Mouse (Mus musculus) MEL (cell line): Measurements from ENCODE around the gene Ndufv1. TPM values are rescaled to one million over a fixed set of nuclear protein-coding genes. Genes with fewer than 3 reads are reported as not detected.
"Not testable (repeated sequence)": the region's sequence is repeated elsewhere in the genome, so short reads cannot be mapped to it uniquely, and the experiment has no call there.

ENCODE experiments used
- DNase-seq: peaks from one replicate; pipeline ENCODE4 v3.0.0; 2011; ENCODE audit warnings: low read depth, low spot score
- H3K27ac ChIP-seq: 2 replicates; pipeline ENCODE4 v1.5.1; 2012; ENCODE audit warnings: low read depth, mild to moderate bottlenecking, control low read depth, low read length, moderate library complexity; ENCODE audit not compliant: control insufficient read depth
- H3K27me3 ChIP-seq, 2 experiments: fragments of 150-350 bp in 1 of 2; sonication (generic) in 1 of 2; 2 replicates each; pipeline ENCODE4 v1.6.1; 2012; ENCODE audit warnings: low read length in 2 of 2, mild to moderate bottlenecking in 2 of 2, improper control_type of control experiment in 1 of 2, moderate library complexity in 1 of 2; ENCODE audit not compliant: insufficient read depth in 2 of 2, control insufficient read depth in 1 of 2
- H3K36me3 ChIP-seq, 2 experiments: 2 replicates each; pipeline ENCODE4 v1.6.1; 2012 to 2014; ENCODE audit warnings: low read length in 2 of 2, improper control_type of control experiment in 1 of 2, inconsistent platforms in 1 of 2, mild to moderate bottlenecking in 1 of 2; ENCODE audit not compliant: insufficient read depth in 2 of 2, control insufficient read depth in 1 of 2
- H3K4me1 ChIP-seq, 2 experiments: fragments of 150-350 bp in 1 of 2; sonication (generic) in 1 of 2; 2 replicates each; pipeline ENCODE4 v1.6.1; 2012; ENCODE audit warnings: low read length in 2 of 2, improper control_type of control experiment in 1 of 2, mild to moderate bottlenecking in 1 of 2; ENCODE audit not compliant: insufficient read depth in 2 of 2, control insufficient read depth in 1 of 2
- H3K4me3 ChIP-seq, 2 experiments: fragments of 150-350 bp in 1 of 2; sonication (generic) in 1 of 2; 2 replicates each; pipeline ENCODE4 v1.5.1; 2012; ENCODE audit warnings: low read depth in 2 of 2, low read length in 2 of 2, mild to moderate bottlenecking in 2 of 2, moderate library complexity in 2 of 2, control low read depth in 1 of 2, improper control_type of control experiment in 1 of 2; ENCODE audit not compliant: control insufficient read depth in 1 of 2, insufficient read depth in 1 of 2
- H3K79me2 ChIP-seq: 2 replicates; pipeline ENCODE4 v1.6.1; 2012; ENCODE audit warnings: mild to moderate bottlenecking, low read length, moderate library complexity; ENCODE audit not compliant: control insufficient read depth, poor library complexity, insufficient read depth
- H3K9ac ChIP-seq: 2 replicates; pipeline ENCODE4 v1.6.1; 2012; ENCODE audit warnings: low read depth, mild to moderate bottlenecking, control low read depth, low read length, moderate library complexity; ENCODE audit not compliant: control insufficient read depth, poor library complexity, severe bottlenecking
- H3K9me3 ChIP-seq: fragments of 150-350 bp; sonication (generic); replicated peaks from 2 replicates; pipeline ENCODE4 v1.6.1; 2012; ENCODE audit warnings: mild to moderate bottlenecking, low read length, improper control_type of control experiment, moderate library complexity; ENCODE audit not compliant: insufficient read depth
- E2F4 ChIP-seq: IDR thresholded peaks from 2 replicates; pipeline ENCODE4 v1.6.1; 2011; ENCODE audit warnings: low read depth, low read length, improper control_type of control experiment, borderline replicate concordance
- ELF1 ChIP-seq: IDR thresholded peaks from 2 replicates; pipeline ENCODE4 v1.6.1; 2014; ENCODE audit warnings: low read depth, mild to moderate bottlenecking, inconsistent platforms, low read length, improper control_type of control experiment, moderate library complexity
- GABPA ChIP-seq: IDR thresholded peaks from 2 replicates; pipeline ENCODE4 v1.6.1; 2012; ENCODE audit warnings: low read depth, mild to moderate bottlenecking, inconsistent platforms, low read length, improper control_type of control experiment, moderate library complexity
- GATA1 ChIP-seq: IDR thresholded peaks from 2 replicates; pipeline ENCODE4 v1.6.1; 2011; ENCODE audit warnings: low read depth, low read length, improper control_type of control experiment
- HCFC1 ChIP-seq: IDR thresholded peaks from 2 replicates; pipeline ENCODE4 v1.6.1; 2012; ENCODE audit warnings: low read depth, mild to moderate bottlenecking, inconsistent platforms, low read length, improper control_type of control experiment, moderate library complexity
- MEF2A ChIP-seq: IDR thresholded peaks from 2 replicates; pipeline ENCODE4 v1.6.1; 2014; ENCODE audit warnings: low read depth, mild to moderate bottlenecking, inconsistent platforms, low read length, improper control_type of control experiment; ENCODE audit not compliant: poor library complexity, insufficient replicate concordance, severe bottlenecking; ENCODE audit errors: extremely low read depth
- MXI1 ChIP-seq: IDR thresholded peaks from 2 replicates; pipeline ENCODE4 v1.6.1; 2011; ENCODE audit warnings: mild to moderate bottlenecking, low read depth, low read length, improper control_type of control experiment
- MYB ChIP-seq: IDR thresholded peaks from 2 replicates; pipeline ENCODE4 v1.6.1; 2011; ENCODE audit warnings: mild to moderate bottlenecking, low read depth, low read length, improper control_type of control experiment
- NELFE ChIP-seq: IDR thresholded peaks from 2 replicates; pipeline ENCODE4 v1.6.1; 2011; ENCODE audit warnings: low read depth, low read length, improper control_type of control experiment
- RCOR1 ChIP-seq: IDR thresholded peaks from 2 replicates; pipeline ENCODE4 v1.6.1; 2012; ENCODE audit warnings: low read depth, mild to moderate bottlenecking, inconsistent platforms, low read length, improper control_type of control experiment
- TAL1 ChIP-seq: IDR thresholded peaks from 2 replicates; pipeline ENCODE4 v1.6.1; 2012; ENCODE audit warnings: mild to moderate bottlenecking, inconsistent platforms, low read length, moderate library complexity, mixed read lengths
- TCF12 ChIP-seq: IDR thresholded peaks from 2 replicates; pipeline ENCODE4 v1.6.1; 2014; ENCODE audit warnings: low read depth, mild to moderate bottlenecking, inconsistent platforms, low read length, improper control_type of control experiment, moderate library complexity
- ZMIZ1 ChIP-seq: IDR thresholded peaks from 2 replicates; pipeline ENCODE4 v1.6.1; 2012; ENCODE audit warnings: low read depth, mild to moderate bottlenecking, inconsistent platforms, low read length, improper control_type of control experiment, moderate library complexity
- polyA plus RNA-seq, 2 experiments: library from polyadenylated mRNA; stranded (reverse) in 1 of 2; unstranded in 1 of 2; fragments of >175 nt in 1 of 2; fragments of >200 nt in 1 of 2; gene quantifications; 2 replicates each; pipeline versions ENCODE4 v1.2.1 to v1.2.4; 2012; ENCODE audit warnings: low replicate concordance in 2 of 2, low read depth in 1 of 2; ENCODE audit not compliant: insufficient read length in 2 of 2, insufficient read depth in 1 of 2, missing spikeins in 1 of 2
- total RNA-seq: library from RNA; depleted of rRNA; stranded (reverse); fragments of 300-350 nt; gene quantifications from 2 replicates; pipeline ENCODE4 v1.2.3, GENCODE M21; 2012

The Ndufv1 gene
- total and polyA plus RNA-seq, 3 experiments, result 218 to 267 TPM; not detected in 1

DNA sequence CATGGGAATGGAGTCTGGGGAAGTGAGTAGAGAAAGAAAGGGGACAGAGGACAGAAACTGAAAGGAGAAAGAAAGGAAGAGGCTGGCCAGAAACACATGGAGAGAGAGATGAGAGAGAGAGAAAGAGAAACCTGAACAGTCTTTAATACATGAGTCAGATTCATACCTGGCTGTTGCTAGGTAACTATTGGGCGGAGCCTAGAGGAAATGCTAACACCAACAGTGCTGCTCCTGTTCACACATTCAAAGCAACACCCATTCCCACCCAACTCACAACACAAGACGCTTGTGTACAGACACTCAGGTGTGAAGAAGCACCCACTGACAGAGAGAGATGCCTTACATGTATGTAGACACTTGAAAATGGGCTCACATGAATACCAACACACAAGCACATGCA lies 36.7 kb downstream of the Ndufv1 start:
- H3K9ac ChIP-seq, result no peak overlapping the region
- no peaks in the 10 kb centered on the region for H3K36me3 ChIP-seq
- no peak overlapping the region for H3K27ac ChIP-seq
- no peaks in the 10 kb centered on the region for H3K9me3 ChIP-seq
- no peaks in the 10 kb centered on the region for H3K4me1 ChIP-seq
- no peaks in the 10 kb centered on the region for H3K79me2 ChIP-seq
- DNase-seq, result no peak
- TF ChIP-seq NELFE, result no peak
- no peak for TF ChIP-seq RCOR1
- TF ChIP-seq GABPA, result no peak
- no peak for TF ChIP-seq MXI1
- no peak for TF ChIP-seq MEF2A
- no peak for TF ChIP-seq E2F4
- TF ChIP-seq TAL1, result no peak
- TF ChIP-seq GATA1, result no peak
- no peak overlapping the region for H3K4me3 ChIP-seq
- H3K27me3 ChIP-seq, result peaks cover 0 to 2% of the 10 kb centered on the region in 2 experiments; a peak in 2 of 4 replicates

DNA sequence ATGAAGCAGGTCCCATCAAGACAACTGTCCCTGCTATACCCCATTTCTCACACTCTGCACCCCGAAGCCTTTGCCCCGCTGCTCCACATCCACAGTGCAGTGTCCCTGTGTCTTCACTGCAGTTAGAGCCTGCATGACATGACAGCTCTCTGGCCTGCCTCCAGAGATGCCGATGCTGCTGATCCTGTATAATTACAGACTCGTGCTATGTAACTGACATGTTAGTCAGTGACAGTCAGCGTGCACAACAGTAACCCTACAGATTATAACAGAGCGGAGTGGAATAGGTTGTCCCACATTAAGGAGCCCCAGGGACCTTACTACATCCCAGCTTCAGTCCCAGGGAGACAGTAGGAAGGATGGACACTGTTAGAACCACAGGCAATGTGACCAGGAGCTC lies 38.0 kb downstream of the Ndufv1 start:
- H3K9ac ChIP-seq, H3K27ac ChIP-seq, H3K4me1 ChIP-seq, H3K4me3 ChIP-seq, H3K79me2 ChIP-seq, H3K27me3 ChIP-seq, H3K36me3 ChIP-seq, DNase-seq, H3K9me3 ChIP-seq: not testable (repeated sequence)

DNA sequence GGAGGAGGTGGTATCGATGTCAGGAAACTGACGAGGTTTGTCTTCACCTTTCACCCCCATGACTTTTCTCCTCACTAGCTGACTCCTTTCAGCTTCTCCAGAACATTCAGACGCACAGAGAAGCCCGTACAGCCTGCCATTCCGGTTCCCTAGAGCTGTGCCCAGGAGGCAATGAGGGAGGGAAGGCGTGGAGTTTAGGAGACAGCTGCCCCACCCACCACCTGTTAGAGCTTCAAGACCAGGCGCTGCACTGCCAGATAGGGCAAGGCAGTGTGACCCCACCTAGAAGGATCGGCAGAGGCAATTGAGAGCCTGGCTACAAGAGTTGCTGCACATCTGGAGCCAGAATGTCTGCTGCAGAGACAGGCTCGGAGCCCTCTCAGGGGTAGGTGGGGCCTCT lies 40.4 kb downstream of the Ndufv1 start, which contains the start of gene Aldh3b2:
TSS of gene Aldh3b2 (plus strand) at position 100 of the 400 bp plus-strand sequence.
- TF ChIP-seq ZMIZ1 (no peak), TCF12 (no peak), MYB (no peak), HCFC1 (no peak), ELF1 (no peak)
- Histone ChIP-seq H3K27ac (no peak within 1 kb of the TSS), H3K9ac (no peak within 1 kb of the TSS), H3K79me2 (no peaks in the 10 kb centered on the region), H3K9me3 (no peaks in the 10 kb centered on the region), H3K27me3 (peaks cover 2 to 3% of the 10 kb centered on the region in 2 experiments; a peak in 2 of 4 replicates), H3K4me1 (no peaks in the 10 kb centered on the region), H3K4me3 (no peak within 1 kb of the TSS), H3K36me3 (no peaks in the 10 kb centered on the region)
- no peak for DNase-seq
